15 mouse cellular contexts compared by ENCODE assay signal in the genomic region with DNA sequence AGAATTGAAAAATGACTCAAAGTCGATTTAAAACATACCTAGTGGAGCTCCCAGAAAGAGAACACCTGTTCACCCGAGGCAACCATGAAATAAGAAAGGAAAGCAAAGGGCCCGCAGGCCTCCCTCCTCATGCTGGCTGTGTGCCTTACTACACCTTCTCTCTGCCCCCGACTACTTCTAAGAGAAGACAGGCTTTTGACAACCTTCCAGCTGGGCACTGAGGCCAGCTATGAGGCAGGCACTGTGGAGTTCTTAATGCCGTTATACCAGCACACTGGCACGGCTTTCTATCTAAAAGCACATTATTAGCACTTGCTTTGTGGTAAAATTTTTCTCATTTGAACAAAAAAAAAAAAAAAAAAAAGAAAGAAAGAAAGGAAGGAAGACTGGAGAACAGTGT.
"Had no signal": no experiment of that assay in that cellular context is flagged by ENCODE, and none has a peak within 500 bp of the region (broad histone marks: within the 10 kb centered on the region; RNA-seq: fewer than 3 reads in every experiment).

No protein-coding gene starts in this region.

- H3K4me2 ChIP-seq: limb, embryonic 15.5 days; liver, embryonic 12.5 days; lung, embryonic 14.5 days; midbrain, embryonic 12.5 days; neural tube, embryonic 15.5 days had no signal

- DNase-seq: kidney, postnatal 36 days; layer of hippocampus, adult 9-11 months; layer of hippocampus, postnatal 36 days; lung, embryonic 14.5 days; lung, postnatal 14 days; right cerebral cortex, adult 18-20 months; spleen, adult 18-20 months; thymus, adult 18-20 months; thymus, postnatal 14 days had no signal

- H3K9ac ChIP-seq: limb, embryonic 15.5 days; liver, embryonic 12.5 days; lung, embryonic 14.5 days; midbrain, embryonic 12.5 days; neural tube, embryonic 15.5 days had no signal

- H3K36me3 ChIP-seq: limb, embryonic 15.5 days; liver, embryonic 12.5 days; midbrain, embryonic 12.5 days; neural tube, embryonic 15.5 days had no signal

- H3K27me3 ChIP-seq: limb, embryonic 15.5 days; liver, embryonic 12.5 days; midbrain, embryonic 12.5 days; neural tube, embryonic 15.5 days had no signal

- ATAC-seq: liver, embryonic 12.5 days had no signal

- H3K4me3 ChIP-seq: limb, embryonic 15.5 days; liver, embryonic 12.5 days; midbrain, embryonic 12.5 days; myocyte; neural tube, embryonic 15.5 days had no signal

- H3K27ac ChIP-seq: kidney, postnatal 0 days; limb, embryonic 15.5 days; liver, embryonic 12.5 days; midbrain, embryonic 12.5 days; neural tube, embryonic 15.5 days had no signal

- H3K9me3 ChIP-seq: limb, embryonic 15.5 days; liver, embryonic 12.5 days; midbrain, embryonic 12.5 days; neural tube, embryonic 15.5 days had no signal

- H3K4me1 ChIP-seq: limb, embryonic 15.5 days; liver, embryonic 12.5 days; midbrain, embryonic 12.5 days; neural tube, embryonic 15.5 days had no signal
